Comparison of ENCODE assay signal across 24 mouse cellular contexts in the genomic region with DNA sequence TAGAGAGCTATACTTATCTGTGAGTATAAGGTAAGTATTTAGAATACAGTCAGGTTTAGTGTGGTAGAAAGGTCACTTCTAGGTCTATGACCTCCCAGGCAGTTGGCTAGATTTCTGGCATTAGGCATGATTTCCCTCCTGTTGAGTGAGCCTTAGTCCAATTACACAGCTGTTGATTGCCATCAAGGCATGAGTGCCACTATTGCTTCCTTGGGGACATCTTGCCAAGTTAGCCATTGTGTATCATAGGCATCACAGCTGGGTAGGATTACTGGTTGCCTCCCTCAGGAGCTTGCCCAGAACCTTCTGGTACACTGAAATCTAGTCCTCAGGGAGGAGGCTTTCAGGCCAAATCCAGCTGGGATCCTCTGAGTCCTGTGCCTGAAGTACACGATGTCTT. TPM values are rescaled to one million over a fixed set of nuclear protein-coding genes. Genes with fewer than 3 reads are reported as not detected.
A peak's percentile ranks its signal among the peaks of the same experiment; 100 is the strongest.
DNase-seq lines count a peak whose midpoint lies in the region; ATAC-seq lines count a peak whose summit lies in the region.
"Had no signal": no experiment of that assay in that cellular context is flagged by ENCODE, and none has a peak within 500 bp of the region (broad histone marks: within the 10 kb centered on the region; RNA-seq: fewer than 3 reads in every experiment).

No protein-coding gene starts in this region.

- no peaks in the 10 kb centered on the region for H3K36me3 ChIP-seq in kidney, embryonic 15.5 days
- H3K36me3 ChIP-seq: embryonic facial prominence, embryonic 10.5 days; embryonic facial prominence, embryonic 12.5 days; forebrain, embryonic 10.5 days; forebrain, embryonic 12.5 days had no signal

- ATAC-seq in kidney, embryonic 15.5 days (replicated peaks; ENCODE audit: low FRiP score): no peak
- ATAC-seq: forebrain, embryonic 14.5 days; forebrain, embryonic 16.5 days had no signal

- peak; percentile 6 for DNase-seq in adrenal gland, postnatal 14 days
- no peak for DNase-seq in adrenal gland, adult (ENCODE audit: inconsistent age in 2 of 2, low spot score in 1 of 2)
- DNase-seq in fat pad, adult 2 months (ENCODE audit: extremely low read depth, low read depth, low spot score): peak; percentile 77
- no peak for DNase-seq in liver
- DNase-seq: adrenal gland, adult 2 months; adrenal gland, postnatal 10 days; adrenal gland, postnatal 36 days; B cell, adult 2 months; cerebellum, adult 11-12 months; cerebellum, adult 2 months; cerebellum, adult 9-10 months; cerebellum, postnatal 10 days; cerebellum, postnatal 25 days had no signal

- H3K4me1 ChIP-seq in kidney, embryonic 15.5 days: no peaks in the 10 kb centered on the region
- H3K4me1 ChIP-seq: embryonic facial prominence, embryonic 10.5 days; embryonic facial prominence, embryonic 12.5 days; forebrain, embryonic 10.5 days; forebrain, embryonic 12.5 days had no signal

- H3K4me2 ChIP-seq in kidney, embryonic 15.5 days: no peak overlapping the region
- H3K4me2 ChIP-seq: embryonic facial prominence, embryonic 12.5 days; forebrain, embryonic 12.5 days had no signal

- H3K27ac ChIP-seq in kidney, embryonic 15.5 days: no peak overlapping the region
- H3K27ac ChIP-seq: embryonic facial prominence, embryonic 10.5 days; embryonic facial prominence, embryonic 12.5 days; forebrain, embryonic 10.5 days; forebrain, embryonic 12.5 days had no signal

- H3K27me3 ChIP-seq in kidney, embryonic 15.5 days: no peaks in the 10 kb centered on the region
- H3K27me3 ChIP-seq: embryonic facial prominence, embryonic 12.5 days; forebrain, embryonic 12.5 days had no signal

- H3K9me3 ChIP-seq in kidney, embryonic 15.5 days (replicated peaks): no peaks in the 10 kb centered on the region
- H3K9me3 ChIP-seq: embryonic facial prominence, embryonic 10.5 days; embryonic facial prominence, embryonic 12.5 days; forebrain, embryonic 10.5 days; forebrain, embryonic 12.5 days had no signal

- no peak overlapping the region for H3K9ac ChIP-seq in kidney, embryonic 15.5 days
- H3K9ac ChIP-seq: embryonic facial prominence, embryonic 12.5 days; forebrain, embryonic 12.5 days had no signal

- 88% methylated on average over 1 of the region's 1 CpGs for WGBS in kidney, embryonic 15.5 days

- H3K4me3 ChIP-seq in kidney, embryonic 15.5 days (replicated peaks): no peak overlapping the region
- H3K4me3 ChIP-seq: embryonic facial prominence, embryonic 10.5 days; embryonic facial prominence, embryonic 12.5 days; forebrain, embryonic 10.5 days; forebrain, embryonic 12.5 days had no signal

RNA-seq across cellular contexts. Expression of a gene that starts 9.8 kb away (rescaled TPM):
- total RNA-seq in adrenal gland, postnatal 14 days (2021): not detected in 2 replicates
- 1.1 and 1.4 TPM in 2 replicates for polyA plus RNA-seq in kidney, embryonic 15.5 days (2015; fragmentation: Nextera tagmentation; extraction: Ambion mirVana)
- total RNA-seq: adrenal gland, adult 2 months; adrenal gland, postnatal 36 days; MEL had no signal
- polyA plus RNA-seq: adrenal gland, adult 2 months had no signal

RNA-seq across cellular contexts. Expression of a gene that starts 13.5 kb away (rescaled TPM):
- not detected in 2 replicates for total RNA-seq in adrenal gland, postnatal 14 days (2021)
- polyA plus RNA-seq in kidney, embryonic 15.5 days (2015; fragmentation: Nextera tagmentation; extraction: Ambion mirVana): not detected in 2 replicates
- total RNA-seq: adrenal gland, adult 2 months; adrenal gland, postnatal 10 days; adrenal gland, postnatal 36 days; MEL had no signal
- polyA plus RNA-seq: adrenal gland, adult 2 months; embryonic facial prominence, embryonic 10.5 days; embryonic facial prominence, embryonic 12.5 days; embryonic facial prominence, embryonic 14.5 days; forebrain, embryonic 10.5 days; forebrain, embryonic 12.5 days; forebrain, embryonic 14.5 days; forebrain, embryonic 16.5 days had no signal

RNA-seq across cellular contexts. Expression of a gene that starts 29.7 kb away (rescaled TPM):
- total RNA-seq in adrenal gland, postnatal 14 days (2021): not detected in 2 replicates
- polyA plus RNA-seq in kidney, embryonic 15.5 days (2015; fragmentation: Nextera tagmentation; extraction: Ambion mirVana): not detected in 2 replicates
- total RNA-seq: adrenal gland, adult 2 months; adrenal gland, postnatal 10 days; adrenal gland, postnatal 36 days; MEL had no signal
- polyA plus RNA-seq: adrenal gland, adult 2 months; embryonic facial prominence, embryonic 10.5 days; embryonic facial prominence, embryonic 14.5 days; forebrain, embryonic 10.5 days; forebrain, embryonic 16.5 days had no signal

RNA-seq across cellular contexts. Expression of a gene that starts 50.7 kb away (rescaled TPM):
- not detected in 2 replicates for total RNA-seq in adrenal gland, postnatal 14 days (2021)
- polyA plus RNA-seq in kidney, embryonic 15.5 days (2015; fragmentation: Nextera tagmentation; extraction: Ambion mirVana): not detected in 2 replicates
- total RNA-seq: adrenal gland, adult 2 months; adrenal gland, postnatal 10 days; adrenal gland, postnatal 36 days; MEL had no signal
- polyA plus RNA-seq: adrenal gland, adult 2 months; cerebellum, adult 2 months; cortical plate, adult 2 months; embryonic facial prominence, embryonic 10.5 days; embryonic facial prominence, embryonic 14.5 days; forebrain, embryonic 10.5 days; forebrain, embryonic 12.5 days; forebrain, embryonic 14.5 days; forebrain, embryonic 16.5 days; frontal cortex, adult 2 months had no signal

RNA-seq across cellular contexts. Expression of a gene that starts 53.5 kb away (rescaled TPM):
- total RNA-seq in adrenal gland, postnatal 14 days (2021): 345 and 387 TPM in 2 replicates
- polyA plus RNA-seq in kidney, embryonic 15.5 days (2015; fragmentation: Nextera tagmentation; extraction: Ambion mirVana): 231 and 232 TPM in 2 replicates

Comparison
In these comparisons a context has a peak if more than half of its experiments do, and no peak if none do; other contexts are left out.
1. DNase-seq: peak in adrenal gland, postnatal 14 days (single experiment) and fat pad, adult 2 months (single experiment); none in adrenal gland, adult (0 of 2) and liver (single experiment).